Mouse (Mus musculus): Measurements from ENCODE around the gene Pdlim4. TPM values are rescaled to one million over a fixed set of nuclear protein-coding genes. Genes with fewer than 3 reads are reported as not detected.

The Pdlim4 gene
- total RNA-seq (2023): 41.4 TPM

DNA sequence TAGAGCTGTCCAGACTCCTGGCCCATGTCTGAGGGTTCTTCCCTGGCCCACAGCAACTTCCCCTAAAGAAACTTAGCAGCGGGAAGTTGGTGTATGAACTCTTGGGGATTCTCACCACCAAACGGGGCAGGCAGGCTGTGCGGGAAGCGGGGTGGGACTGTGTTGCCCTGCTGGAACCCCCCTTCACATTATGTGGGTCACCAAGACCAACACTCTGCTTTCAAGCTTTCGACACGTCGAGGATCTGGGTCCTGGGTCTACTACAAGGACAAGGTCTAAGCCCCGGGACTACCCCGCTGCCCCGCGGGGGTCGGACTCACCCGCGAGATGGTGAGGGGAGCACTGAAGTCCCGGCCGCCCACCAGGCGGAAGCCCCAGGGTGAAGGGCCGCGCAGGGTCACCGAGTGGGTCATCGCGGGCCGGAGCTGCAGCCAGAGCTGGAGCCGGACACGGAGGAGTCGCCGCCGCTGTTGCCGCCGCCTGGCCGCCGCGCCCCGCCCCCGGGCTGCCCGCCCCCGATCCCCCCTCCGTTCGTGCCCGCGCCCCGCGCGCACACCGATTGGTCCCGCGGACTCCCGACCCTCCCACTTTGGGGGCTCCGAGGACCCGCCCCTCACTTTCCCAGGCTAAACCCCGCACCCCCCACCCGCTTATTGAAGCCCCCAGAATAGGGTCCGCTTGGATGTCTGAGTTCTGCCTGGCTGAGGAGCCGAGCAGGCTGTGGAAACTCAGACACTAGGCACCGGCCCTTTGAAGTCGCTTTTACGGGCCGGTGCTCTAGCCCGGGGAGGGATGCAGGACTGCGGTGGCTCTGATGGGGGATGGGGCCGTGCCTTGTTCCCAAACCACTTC is at the start of gene Pdlim4:
TSS of gene Pdlim4 (minus strand) at position 495 of the 852 bp plus-strand sequence.

DNA sequence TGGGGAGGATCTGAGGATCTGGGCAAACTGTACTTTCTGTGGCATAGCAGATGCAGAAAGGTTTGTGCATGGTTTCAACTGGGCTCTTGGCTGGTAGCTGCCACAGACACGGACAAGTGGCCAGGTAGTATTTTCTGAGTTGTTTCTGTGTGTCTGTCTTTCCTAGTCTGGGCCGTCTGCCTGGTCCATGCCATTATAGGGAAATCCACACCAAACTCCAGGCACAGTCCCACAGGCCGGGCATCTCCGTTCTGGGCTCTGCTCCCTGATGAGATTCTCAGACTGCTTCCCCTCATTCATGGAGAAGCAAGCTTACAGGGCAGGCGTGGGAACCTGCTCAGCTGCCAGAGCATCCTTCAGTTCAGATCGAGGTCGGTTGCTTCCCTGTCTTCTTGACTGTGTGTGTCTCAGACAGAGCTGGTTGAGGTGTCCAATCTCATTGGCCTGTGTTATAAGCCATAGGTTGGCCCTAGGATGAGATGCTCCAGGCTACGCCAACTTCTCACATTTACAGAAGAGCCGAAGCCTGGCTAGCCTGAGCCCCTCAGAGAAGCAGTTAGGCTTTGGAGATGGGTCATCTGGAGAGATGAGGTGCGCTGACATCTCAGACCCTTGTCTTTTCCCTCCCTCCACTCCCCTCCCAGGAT is 31.4 kb upstream of the Pdlim4 start, which contains the start of gene P4ha2:
TSS of gene P4ha2 (plus strand) at position 51 of the 647 bp plus-strand sequence.

DNA sequence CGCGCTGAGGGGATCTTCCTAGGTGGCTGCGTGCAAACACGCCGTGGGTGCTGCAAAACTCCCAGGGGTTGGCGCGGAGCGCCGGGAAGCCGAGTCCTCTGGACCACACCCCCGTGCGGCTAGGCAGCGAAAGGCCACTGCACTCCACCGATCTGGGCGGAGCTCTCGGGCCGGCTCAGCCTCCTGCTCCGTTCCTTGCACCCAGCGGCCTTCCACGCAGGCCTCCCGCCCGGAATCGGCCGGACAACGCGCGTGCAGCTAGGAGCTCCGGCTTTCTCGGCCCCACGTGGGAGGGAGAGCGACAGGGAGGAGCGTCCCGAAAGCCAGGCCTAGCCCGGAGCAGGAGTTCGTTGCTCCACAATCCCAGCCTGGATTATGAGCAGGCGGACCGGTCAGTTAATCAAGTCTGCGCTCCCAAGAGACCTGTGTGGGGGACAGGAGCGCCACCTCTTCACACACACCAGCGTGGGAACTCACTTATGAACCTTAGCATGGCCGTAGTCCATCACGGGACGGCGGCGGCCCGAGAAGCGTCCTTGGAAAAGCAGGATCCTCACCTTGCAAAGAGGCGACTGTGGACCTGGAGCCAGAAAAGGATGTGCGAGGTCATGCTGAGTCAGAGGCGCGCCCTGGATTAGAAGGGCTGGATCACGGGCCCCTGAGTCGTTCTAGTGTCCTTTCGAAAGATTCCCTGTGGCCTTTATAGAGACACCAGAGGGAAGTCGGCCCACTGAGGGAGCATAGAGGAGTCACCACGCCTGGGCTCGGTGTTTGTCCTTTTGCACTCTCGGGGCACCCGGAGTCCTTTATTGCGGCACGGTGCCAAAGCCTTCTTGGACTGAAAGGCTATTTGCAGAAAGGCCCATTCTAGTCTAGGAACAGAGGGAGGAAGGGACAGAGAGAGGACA is 40.5 kb downstream of the Pdlim4 start, which contains the start of gene Slc22a4:
TSS of gene Slc22a4 (minus strand) at position 47 of the 908 bp plus-strand sequence.

Other genes starting within 250 kb of the Pdlim4 start
- 13.7 TPM for gene Gm12216, start 209.8 kb downstream of the Pdlim4 start, total RNA-seq (2023)
- gene Slc22a5, start 177.4 kb downstream of the Pdlim4 start, total RNA-seq (2023): 15.2 TPM
- gene Slc22a21, start 88.7 kb downstream of the Pdlim4 start, total RNA-seq (2023): 0.83 TPM
- not detected for gene Slc22a4, start 40.9 kb downstream of the Pdlim4 start, total RNA-seq (2023)
- 6.7 TPM for gene P4ha2, start 31.1 kb upstream of the Pdlim4 start, total RNA-seq (2023)
- gene Csf2, start 180.7 kb upstream of the Pdlim4 start, total RNA-seq (2023): 8.5 TPM
- gene Il3, start 198.3 kb upstream of the Pdlim4 start, total RNA-seq (2023): not detected
- gene Acsl6, start 234.8 kb upstream of the Pdlim4 start, total RNA-seq (2023): not detected

Measured in CD4-positive naive resting alpha-beta T cell, adult 57 days (primary cell).